Mouse (Mus musculus): ENCODE results near the gene Gm13275. TPM values are rescaled to one million over a fixed set of nuclear protein-coding genes. Genes with fewer than 3 reads are reported as not detected.

Gm13275 gene
- polyA plus RNA-seq (2017; shearing (Covaris generic)), result not detected

DNA sequence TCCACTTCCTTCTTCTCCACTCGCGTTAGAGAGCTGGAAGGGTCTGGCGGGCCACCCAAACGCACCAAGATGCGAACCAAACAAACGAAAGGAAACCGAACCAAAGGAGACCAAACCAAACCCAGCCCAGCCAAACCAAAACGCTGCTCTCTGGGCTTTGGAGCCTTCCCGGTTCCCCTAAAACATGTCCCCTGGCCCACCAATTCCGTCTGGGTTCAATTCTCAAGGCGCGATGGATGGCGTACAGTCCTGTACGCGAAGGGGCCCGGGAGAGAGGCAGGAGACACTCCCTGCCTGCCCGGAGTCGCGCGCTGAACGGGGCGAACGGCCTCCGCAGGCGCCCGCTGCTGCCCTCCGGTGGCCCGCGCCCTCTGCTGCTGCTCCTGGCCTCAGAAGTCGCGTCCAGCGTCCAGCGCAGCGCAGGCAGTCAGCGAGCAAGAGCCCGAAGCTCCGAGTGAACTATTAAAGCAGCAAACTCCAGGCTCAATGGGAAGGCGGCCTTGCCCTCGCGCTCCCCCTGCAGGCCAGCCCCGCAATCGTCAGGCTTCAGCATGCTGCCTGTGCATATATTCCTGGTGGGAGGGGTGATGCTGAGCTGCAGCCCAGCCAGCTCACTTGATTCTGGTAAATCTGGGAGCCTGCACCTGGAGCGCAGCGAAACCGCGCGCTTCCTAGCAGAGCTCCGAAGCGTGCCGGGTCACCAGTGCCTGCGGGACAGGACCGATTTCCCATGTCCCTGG lies at the start of gene Gm13275:
Gene Gm13275, plus strand, starts transcription at position 552 of the 740 bp plus-strand sequence.

DNA sequence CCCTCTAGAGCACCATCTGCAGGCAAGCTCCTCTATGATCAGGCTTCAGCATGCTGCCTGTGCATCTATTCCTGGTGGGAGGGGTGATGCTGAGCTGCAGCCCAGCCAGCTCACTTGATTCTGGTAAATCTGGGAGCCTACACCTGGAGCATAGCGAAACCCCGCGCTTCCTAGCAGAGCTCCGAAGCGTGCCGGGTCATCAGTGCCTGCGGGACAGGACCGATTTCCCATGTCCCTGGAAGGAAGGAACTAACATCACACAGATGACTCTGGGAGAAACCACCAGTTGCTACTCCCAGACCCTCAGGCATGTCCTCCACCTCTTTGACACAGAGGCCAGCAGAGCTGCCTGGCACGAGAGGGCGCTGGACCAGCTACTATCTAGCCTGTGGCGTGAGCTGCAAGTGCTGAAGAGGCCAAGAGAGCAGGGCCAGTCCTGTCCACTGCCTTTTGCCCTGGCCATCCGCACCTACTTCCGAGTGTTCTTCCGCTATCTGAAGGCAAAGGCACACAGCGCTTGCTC lies 39.4 kb upstream of the Gm13275 start, which contains the start of gene Gm13271:
Gene Gm13271, plus strand, starts transcription at position 51 of the 523 bp plus-strand sequence.

DNA sequence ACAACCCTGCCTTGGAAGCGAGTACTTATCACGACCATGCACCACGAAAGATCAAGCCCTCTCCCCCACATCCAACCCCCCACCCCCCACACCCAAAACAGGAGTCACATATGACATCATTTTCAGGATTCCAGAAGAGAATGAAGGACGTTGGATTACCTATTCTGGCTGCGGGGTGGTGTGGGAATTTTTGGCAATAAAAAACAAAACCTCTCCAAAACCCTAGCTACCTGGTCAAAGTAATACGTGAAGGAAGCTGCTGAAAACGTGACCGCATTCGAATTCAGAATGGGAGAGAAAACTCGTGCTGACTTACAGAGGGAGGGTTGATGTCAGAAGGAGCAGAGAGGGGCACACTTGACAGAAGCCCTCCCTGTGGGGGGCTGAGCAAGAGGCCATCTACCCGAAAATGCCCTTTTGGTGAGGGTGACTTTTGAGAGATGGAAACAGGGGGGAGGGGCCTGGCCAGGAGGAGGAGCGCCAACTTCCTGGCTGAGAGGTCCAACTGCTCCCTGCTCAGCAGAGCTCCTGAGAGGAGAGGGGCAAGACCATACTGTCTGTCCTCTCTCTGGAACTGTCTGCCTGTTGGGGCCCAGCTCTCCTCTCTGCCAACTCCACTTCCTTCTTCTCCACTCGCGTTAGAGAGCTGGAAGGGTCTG lies 34.5 kb upstream of the Gm13275 start, which contains the start of gene Gm13283:
Gene Gm13283, plus strand, starts transcription at position 510 of the 659 bp plus-strand sequence.

DNA sequence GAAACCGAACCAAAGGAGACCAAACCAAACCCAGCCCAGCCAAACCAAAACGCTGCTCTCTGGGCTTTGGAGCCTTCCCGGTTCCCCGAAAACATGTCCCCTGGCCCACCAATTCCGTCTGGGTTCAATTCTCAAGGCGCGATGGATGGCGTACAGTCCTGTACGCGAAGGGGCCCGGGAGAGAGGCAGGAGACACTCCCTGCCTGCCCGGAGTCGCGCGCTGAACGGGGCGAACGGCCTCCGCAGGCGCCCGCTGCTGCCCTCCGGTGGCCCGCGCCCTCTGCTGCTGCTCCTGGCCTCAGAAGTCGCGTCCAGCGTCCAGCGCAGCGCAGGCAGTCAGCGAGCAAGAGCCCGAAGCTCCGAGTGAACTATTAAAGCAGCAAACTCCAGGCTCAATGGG lies 20.8 kb upstream of the Gm13275 start, which contains the start of gene Gm13290:
Gene Gm13290, plus strand, starts transcription at position 301 of the 400 bp plus-strand sequence.

DNA sequence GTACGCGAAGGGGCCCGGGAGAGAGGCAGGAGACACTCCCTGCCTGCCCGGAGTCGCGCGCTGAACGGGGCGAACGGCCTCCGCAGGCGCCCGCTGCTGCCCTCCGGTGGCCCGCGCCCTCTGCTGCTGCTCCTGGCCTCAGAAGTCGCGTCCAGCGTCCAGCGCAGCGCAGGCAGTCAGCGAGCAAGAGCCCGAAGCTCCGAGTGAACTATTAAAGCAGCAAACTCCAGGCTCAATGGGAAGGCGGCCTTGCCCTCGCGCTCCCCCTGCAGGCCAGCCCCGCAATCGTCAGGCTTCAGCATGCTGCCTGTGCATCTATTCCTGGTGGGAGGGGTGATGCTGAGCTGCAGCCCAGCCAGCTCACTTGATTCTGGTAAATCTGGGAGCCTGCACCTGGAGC lies 17.7 kb upstream of the Gm13275 start, which contains the start of gene Gm13289:
Gene Gm13289, plus strand, starts transcription at position 301 of the 400 bp plus-strand sequence.

DNA sequence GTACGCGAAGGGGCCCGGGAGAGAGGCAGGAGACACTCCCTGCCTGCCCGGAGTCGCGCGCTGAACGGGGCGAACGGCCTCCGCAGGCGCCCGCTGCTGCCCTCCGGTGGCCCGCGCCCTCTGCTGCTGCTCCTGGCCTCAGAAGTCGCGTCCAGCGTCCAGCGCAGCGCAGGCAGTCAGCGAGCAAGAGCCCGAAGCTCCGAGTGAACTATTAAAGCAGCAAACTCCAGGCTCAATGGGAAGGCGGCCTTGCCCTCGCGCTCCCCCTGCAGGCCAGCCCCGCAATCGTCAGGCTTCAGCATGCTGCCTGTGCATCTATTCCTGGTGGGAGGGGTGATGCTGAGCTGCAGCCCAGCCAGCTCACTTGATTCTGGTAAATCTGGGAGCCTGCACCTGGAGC lies 14.7 kb upstream of the Gm13275 start, which contains the start of gene Gm13272:
Gene Gm13272, plus strand, starts transcription at position 301 of the 400 bp plus-strand sequence.

DNA sequence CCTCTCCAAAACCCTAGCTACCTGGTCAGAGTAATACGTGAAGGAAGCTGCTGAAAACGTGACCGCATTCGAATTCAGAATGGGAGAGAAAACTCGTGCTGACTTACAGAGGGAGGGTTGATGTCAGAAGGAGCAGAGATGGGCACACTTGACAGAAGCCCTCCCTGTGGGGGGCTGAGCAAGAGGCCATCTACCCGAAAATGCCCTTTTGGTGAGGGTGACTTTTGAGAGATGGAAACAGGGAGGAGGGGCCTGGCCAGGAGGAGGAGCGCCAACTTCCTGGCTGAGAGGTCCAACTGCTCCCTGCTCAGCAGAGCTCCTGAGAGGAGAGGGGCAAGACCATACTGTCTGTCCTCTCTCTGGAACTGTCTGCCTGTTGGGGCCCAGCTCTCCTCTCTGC lies 12.5 kb upstream of the Gm13275 start, which contains the start of gene Ifnz:
Gene Ifnz, plus strand, starts transcription at position 301 of the 400 bp plus-strand sequence.

DNA sequence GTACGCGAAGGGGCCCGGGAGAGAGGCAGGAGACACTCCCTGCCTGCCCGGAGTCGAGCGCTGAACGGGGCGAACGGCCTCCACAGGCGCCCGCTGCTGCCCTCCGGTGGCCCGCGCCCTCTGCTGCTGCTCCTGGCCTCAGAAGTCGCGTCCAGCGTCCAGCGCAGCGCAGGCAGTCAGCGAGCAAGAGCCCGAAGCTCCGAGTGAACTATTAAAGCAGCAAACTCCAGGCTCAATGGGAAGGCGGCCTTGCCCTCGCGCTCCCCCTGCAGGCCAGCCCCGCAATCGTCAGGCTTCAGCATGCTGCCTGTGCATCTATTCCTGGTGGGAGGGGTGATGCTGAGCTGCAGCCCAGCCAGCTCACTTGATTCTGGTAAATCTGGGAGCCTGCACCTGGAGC lies 8.9 kb upstream of the Gm13275 start, which contains the start of gene Gm13276:
Gene Gm13276, plus strand, starts transcription at position 301 of the 400 bp plus-strand sequence.

DNA sequence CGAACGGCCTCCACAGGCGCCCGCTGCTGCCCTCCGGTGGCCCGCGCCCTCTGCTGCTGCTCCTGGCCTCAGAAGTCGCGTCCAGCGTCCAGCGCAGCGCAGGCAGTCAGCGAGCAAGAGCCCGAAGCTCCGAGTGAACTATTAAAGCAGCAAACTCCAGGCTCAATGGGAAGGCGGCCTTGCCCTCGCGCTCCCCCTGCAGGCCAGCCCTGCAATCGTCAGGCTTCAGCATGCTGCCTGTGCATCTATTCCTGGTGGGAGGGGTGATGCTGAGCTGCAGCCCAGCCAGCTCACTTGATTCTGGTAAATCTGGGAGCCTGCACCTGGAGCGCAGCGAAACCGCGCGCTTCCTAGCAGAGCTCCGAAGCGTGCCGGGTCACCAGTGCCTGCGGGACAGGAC lies 5.9 kb upstream of the Gm13275 start, which contains the start of gene Gm13277:
Gene Gm13277, plus strand, starts transcription at position 231 of the 400 bp plus-strand sequence.

DNA sequence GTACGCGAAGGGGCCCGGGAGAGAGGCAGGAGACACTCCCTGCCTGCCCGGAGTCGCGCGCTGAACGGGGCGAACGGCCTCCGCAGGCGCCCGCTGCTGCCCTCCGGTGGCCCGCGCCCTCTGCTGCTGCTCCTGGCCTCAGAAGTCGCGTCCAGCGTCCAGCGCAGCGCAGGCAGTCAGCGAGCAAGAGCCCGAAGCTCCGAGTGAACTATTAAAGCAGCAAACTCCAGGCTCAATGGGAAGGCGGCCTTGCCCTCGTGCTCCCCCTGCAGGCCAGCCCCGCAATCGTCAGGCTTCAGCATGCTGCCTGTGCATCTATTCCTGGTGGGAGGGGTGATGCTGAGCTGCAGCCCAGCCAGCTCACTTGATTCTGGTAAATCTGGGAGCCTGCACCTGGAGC lies 3.0 kb upstream of the Gm13275 start, which contains the start of gene Gm13278:
Gene Gm13278, plus strand, starts transcription at position 301 of the 400 bp plus-strand sequence.

DNA sequence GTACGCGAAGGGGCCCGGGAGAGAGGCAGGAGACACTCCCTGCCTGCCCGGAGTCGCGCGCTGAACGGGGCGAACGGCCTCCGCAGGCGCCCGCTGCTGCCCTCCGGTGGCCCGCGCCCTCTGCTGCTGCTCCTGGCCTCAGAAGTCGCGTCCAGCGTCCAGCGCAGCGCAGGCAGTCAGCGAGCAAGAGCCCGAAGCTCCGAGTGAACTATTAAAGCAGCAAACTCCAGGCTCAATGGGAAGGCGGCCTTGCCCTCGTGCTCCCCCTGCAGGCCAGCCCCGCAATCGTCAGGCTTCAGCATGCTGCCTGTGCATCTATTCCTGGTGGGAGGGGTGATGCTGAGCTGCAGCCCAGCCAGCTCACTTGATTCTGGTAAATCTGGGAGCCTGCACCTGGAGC lies 2.8 kb downstream of the Gm13275 start, which contains the start of gene Gm13279:
Gene Gm13279, plus strand, starts transcription at position 301 of the 400 bp plus-strand sequence.

DNA sequence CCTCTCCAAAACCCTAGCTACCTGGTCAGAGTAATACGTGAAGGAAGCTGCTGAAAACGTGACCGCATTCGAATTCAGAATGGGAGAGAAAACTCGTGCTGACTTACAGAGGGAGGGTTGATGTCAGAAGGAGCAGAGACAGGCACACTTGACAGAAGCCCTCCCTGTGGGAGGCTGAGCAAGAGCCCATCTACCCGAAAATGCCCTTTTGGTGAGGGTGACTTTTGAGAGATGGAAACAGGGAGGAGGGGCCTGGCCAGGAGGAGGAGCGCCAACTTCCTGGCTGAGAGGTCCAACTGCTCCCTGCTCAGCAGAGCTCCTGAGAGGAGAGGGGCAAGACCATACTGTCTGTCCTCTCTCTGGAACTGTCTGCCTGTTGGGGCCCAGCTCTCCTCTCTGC lies 5.1 kb downstream of the Gm13275 start, which contains the start of gene Gm13285:
Gene Gm13285, plus strand, starts transcription at position 301 of the 400 bp plus-strand sequence.

DNA sequence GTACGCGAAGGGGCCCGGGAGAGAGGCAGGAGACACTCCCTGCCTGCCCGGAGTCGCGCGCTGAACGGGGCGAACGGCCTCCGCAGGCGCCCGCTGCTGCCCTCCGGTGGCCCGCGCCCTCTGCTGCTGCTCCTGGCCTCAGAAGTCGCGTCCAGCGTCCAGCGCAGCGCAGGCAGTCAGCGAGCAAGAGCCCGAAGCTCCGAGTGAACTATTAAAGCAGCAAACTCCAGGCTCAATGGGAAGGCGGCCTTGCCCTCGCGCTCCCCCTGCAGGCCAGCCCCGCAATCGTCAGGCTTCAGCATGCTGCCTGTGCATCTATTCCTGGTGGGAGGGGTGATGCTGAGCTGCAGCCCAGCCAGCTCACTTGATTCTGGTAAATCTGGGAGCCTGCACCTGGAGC lies 8.7 kb downstream of the Gm13275 start, which contains the start of gene Gm13287:
Gene Gm13287, plus strand, starts transcription at position 301 of the 400 bp plus-strand sequence.

DNA sequence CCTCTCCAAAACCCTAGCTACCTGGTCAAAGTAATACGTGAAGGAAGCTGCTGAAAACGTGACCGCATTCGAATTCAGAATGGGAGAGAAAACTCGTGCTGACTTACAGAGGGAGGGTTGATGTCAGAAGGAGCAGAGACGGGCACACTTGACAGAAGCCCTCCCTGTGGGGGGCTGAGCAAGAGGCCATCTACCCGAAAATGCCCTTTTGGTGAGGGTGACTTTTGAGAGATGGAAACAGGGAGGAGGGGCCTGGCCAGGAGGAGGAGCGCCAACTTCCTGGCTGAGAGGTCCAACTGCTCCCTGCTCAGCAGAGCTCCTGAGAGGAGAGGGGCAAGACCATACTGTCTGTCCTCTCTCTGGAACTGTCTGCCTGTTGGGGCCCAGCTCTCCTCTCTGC lies 10.9 kb downstream of the Gm13275 start, which contains the start of gene Gm13288:
Gene Gm13288, plus strand, starts transcription at position 301 of the 400 bp plus-strand sequence.

DNA sequence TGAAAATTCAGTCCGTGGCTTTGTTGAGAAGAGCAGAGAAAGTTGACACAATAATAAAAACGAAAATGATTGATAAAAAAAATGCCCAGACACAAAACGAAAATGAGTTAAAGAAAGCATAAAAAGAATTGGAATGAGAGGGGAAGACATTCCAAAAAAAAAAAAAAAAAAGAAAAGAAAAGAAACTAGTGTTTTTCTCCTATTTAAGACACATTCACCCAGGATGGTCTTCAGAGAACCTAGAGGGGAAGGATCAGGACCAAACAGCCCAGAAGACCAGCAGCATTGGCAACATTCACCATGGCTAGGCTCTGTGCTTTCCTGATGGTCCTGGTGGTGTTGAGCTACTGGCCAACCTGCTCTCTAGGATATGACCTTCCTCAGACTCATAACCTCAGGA lies 21.6 kb downstream of the Gm13275 start, which contains the start of gene Ifna7:
Gene Ifna7, plus strand, starts transcription at position 301 of the 400 bp plus-strand sequence.

DNA sequence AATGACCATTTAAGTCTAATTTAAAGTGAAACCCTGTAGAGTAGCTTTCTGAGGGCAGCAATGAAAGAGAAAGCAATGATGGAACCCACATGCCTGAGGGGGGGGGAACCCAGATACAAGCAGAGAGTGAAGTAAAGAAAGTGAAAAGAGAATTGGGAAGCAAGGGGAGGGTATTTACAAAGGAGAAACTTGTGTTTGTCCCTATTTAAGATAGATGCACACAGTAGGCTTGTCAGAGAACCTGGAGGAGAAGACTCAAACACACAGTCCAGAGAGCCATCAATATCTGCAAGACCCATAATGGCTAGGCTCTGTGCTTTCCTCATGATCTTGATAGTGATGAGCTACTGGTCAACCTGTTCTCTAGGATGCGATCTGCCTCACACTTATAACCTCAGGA lies 25.4 kb downstream of the Gm13275 start, which contains the start of gene Ifna11:
Gene Ifna11, plus strand, starts transcription at position 301 of the 400 bp plus-strand sequence.

DNA sequence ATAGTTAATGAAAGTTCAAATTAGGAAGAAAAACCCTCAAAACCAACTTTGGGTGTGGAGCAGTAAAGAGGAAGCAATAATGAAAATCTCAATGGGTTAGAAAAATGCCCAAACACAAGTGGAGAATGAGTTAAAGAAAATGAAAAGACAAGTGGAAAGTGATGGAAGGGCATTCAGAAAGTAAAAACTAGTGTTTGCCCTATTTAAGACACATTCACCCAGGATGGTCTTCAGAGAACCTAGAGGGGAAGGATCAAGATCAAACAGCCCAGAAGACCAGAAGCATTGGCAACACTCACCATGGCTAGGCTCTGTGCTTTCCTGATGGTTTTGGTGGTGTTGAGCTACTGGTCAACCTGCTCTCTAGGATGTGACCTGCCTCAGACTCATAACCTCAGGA lies 32.8 kb downstream of the Gm13275 start, which contains the start of gene Ifna6:
Gene Ifna6, plus strand, starts transcription at position 301 of the 400 bp plus-strand sequence.

DNA sequence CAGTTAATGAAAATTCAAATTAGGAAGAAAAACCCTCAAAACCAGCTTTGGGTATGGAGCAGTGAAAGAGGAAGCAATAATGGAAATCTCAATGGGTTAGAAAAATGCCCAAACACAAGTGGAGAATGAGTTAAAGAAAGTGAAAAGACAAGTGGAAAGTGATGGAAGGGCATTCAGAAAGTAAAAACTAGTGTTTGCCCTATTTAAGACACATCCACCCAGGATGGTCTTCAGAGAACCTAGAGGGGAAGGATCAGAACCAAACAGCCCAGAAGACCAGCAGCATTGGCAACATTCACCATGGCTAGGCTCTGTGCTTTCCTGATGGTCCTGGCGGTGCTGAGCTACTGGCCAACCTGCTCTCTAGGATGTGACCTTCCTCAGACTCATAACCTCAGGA lies 40.9 kb downstream of the Gm13275 start, which contains the start of gene Ifna5:
Gene Ifna5, plus strand, starts transcription at position 301 of the 400 bp plus-strand sequence.

DNA sequence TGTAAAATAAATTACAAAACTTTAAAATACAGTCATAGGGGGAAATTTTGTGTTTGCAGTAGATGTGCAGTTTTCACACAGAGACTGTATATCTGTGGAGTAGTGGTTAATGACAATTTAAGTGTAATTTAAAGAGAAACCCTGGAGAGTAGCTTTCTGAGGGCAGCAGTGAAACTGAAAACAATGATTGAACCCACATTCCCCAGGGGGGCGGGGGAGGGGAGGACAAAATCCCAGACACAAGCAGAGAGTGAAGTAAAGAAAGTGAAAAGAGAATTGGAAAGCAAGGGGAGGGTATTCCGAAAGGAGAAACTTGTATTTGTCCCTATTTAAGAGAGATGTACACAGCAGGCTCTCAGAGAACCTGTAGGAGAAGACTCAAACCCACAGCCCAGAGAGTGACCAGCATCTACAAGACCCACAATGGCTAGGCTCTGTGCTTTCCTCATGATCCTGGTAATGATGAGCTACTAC lies 47.2 kb downstream of the Gm13275 start, which contains the start of gene Ifna4:
Gene Ifna4, plus strand, starts transcription at position 424 of the 474 bp plus-strand sequence.

Data from inflammation-experienced regulatory T-cells, adult 16 weeks (primary cell).